Mouse (Mus musculus): ENCODE data around the gene Rbm8a2.

DNA sequence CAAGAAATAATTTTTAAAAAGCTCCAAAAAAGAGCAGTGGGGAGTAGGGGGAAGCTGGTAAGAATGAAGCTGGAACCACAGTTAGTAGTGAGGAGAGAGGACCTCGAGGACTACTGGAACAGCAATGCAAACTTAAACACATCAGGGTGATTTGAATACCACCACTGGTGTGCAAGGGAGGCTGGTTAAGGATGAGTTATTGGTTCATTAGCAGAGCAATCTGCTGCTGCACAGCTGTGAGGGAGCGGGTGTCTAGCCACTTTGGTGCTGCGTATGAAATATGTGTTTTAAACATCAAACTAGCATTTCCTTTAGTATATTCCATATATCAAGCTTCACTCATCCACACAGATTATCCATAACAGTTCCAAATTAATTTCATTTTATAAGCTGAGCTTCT is 39.6 kb upstream of the Rbm8a2 start:
- TF ChIP-seq CTCF (IDR thresholded peaks at IDR 0.05; ENCODE audit: extremely low read depth, insufficient read depth, low read length) = no peak
- TF ChIP-seq POLR2A (IDR thresholded peaks at IDR 0.05; ENCODE audit: extremely low read depth, insufficient read depth, low read length) = no peak

Measured in cortical plate, adult 2 months (tissue).